21 mouse cellular contexts compared by ENCODE assay signal in the genomic region with DNA sequence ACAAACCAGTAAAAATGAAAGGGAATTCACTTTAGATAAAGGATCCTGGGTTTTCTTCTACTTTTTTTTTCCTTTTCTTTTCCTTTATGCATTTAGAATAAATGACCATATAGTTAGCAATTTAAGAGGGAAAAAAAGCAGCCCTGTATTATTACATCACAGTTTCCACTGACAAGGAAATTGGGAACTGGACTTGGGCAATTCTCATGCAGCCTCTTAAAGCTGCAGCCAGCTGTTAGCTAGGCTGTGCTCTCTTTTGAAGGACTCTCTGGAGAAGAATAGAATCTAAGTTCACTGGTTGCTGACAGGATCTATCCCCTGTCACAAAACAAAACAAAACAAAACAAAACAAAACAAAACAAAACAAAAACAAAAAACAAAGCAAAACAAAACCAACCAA. TPM values are rescaled to one million over a fixed set of nuclear protein-coding genes. Genes with fewer than 3 reads are reported as not detected.
DNase-seq lines count a peak whose midpoint lies in the region; ATAC-seq lines count a peak whose summit lies in the region.
"Had no signal": no experiment of that assay in that cellular context is flagged by ENCODE, and none has a peak within 500 bp of the region (broad histone marks: within the 10 kb centered on the region; RNA-seq: fewer than 3 reads in every experiment).

No protein-coding gene starts in this region.

- ATAC-seq in limb, embryonic 13.5 days (ENCODE audit: low FRiP score, low read depth), result 0 out of 2 replicates have a peak, but pooled peaks have one; percentile 36
- ATAC-seq: CD4-positive, CD25-positive, alpha-beta regulatory T cell, adult 4 months; forebrain, embryonic 16.5 days had no signal

- no peak overlapping the region for H3K9ac ChIP-seq in limb, embryonic 13.5 days
- H3K9ac ChIP-seq: embryonic facial prominence, embryonic 13.5 days; forebrain, embryonic 12.5 days; hindbrain, embryonic 15.5 days had no signal

- H3K9me3 ChIP-seq in heart, embryonic 10.5 days, result no peaks in the 10 kb centered on the region
- no peaks in the 10 kb centered on the region for H3K9me3 ChIP-seq in limb, embryonic 13.5 days
- H3K9me3 ChIP-seq in limb, embryonic 10.5 days (replicated peaks), result no peaks in the 10 kb centered on the region
- H3K9me3 ChIP-seq: embryonic facial prominence, embryonic 13.5 days; forebrain, embryonic 12.5 days; G1E; hindbrain, embryonic 15.5 days had no signal

- no peaks in the 10 kb centered on the region for H3K4me1 ChIP-seq in heart, embryonic 10.5 days
- no peaks in the 10 kb centered on the region for H3K4me1 ChIP-seq in limb, embryonic 13.5 days
- no peaks in the 10 kb centered on the region for H3K4me1 ChIP-seq in limb, embryonic 10.5 days
- H3K4me1 ChIP-seq: embryonic facial prominence, embryonic 13.5 days; forebrain, embryonic 12.5 days; hindbrain, embryonic 15.5 days had no signal

- no peak overlapping the region for H3K4me2 ChIP-seq in limb, embryonic 13.5 days (replicated peaks)
- H3K4me2 ChIP-seq: embryonic facial prominence, embryonic 13.5 days; forebrain, embryonic 12.5 days; hindbrain, embryonic 15.5 days had no signal

- peak; percentile 85 for DNase-seq in heart, adult 11 months
- DNase-seq in heart, embryonic 10.5 days (ENCODE audit: low spot score), result no peak
- DNase-seq in limb, embryonic 10.5 days (ENCODE audit: low spot score), result no peak
- DNase-seq in lung, postnatal 10 days, result peak; percentile 22
- no peak for DNase-seq in lung, adult 18-20 months
- DNase-seq in urinary bladder, postnatal 14 days (ENCODE audit: low spot score), result no peak
- DNase-seq: adrenal gland, postnatal 10 days; B cell, adult 2 months; cerebellum, adult 18-20 months; cerebellum, adult 9-11 months; cerebellum, postnatal 36 days; gastrocnemius, postnatal 10 days; heart, postnatal 10 days had no signal

- no peak overlapping the region for H3K4me3 ChIP-seq in heart, embryonic 10.5 days
- no peak overlapping the region for H3K4me3 ChIP-seq in limb, embryonic 13.5 days
- no peak overlapping the region for H3K4me3 ChIP-seq in limb, embryonic 10.5 days
- H3K4me3 ChIP-seq: embryonic facial prominence, embryonic 13.5 days; forebrain, embryonic 12.5 days; hindbrain, embryonic 15.5 days had no signal

- no peaks in the 10 kb centered on the region for H3K36me3 ChIP-seq in heart, embryonic 10.5 days
- H3K36me3 ChIP-seq in limb, embryonic 13.5 days, result no peaks in the 10 kb centered on the region
- H3K36me3 ChIP-seq in limb, embryonic 10.5 days, result no peaks in the 10 kb centered on the region
- H3K36me3 ChIP-seq: embryonic facial prominence, embryonic 13.5 days; forebrain, embryonic 12.5 days; G1E; hindbrain, embryonic 15.5 days had no signal

- no peak overlapping the region for H3K27ac ChIP-seq in heart, embryonic 10.5 days
- H3K27ac ChIP-seq in limb, embryonic 13.5 days, result no peak overlapping the region
- H3K27ac ChIP-seq in limb, embryonic 10.5 days, result no peak overlapping the region
- H3K27ac ChIP-seq: embryonic facial prominence, embryonic 13.5 days; forebrain, embryonic 12.5 days; hindbrain, embryonic 15.5 days had no signal

- H3K27me3 ChIP-seq in heart, embryonic 10.5 days (ENCODE audit: insufficient read depth, poor library complexity, severe bottlenecking), result no peaks in the 10 kb centered on the region
- no peaks in the 10 kb centered on the region for H3K27me3 ChIP-seq in limb, embryonic 13.5 days
- H3K27me3 ChIP-seq in limb, embryonic 10.5 days (ENCODE audit: low read depth, poor library complexity, severe bottlenecking), result no peaks in the 10 kb centered on the region
- H3K27me3 ChIP-seq: embryonic facial prominence, embryonic 13.5 days; forebrain, embryonic 12.5 days; hindbrain, embryonic 15.5 days had no signal

RNA-seq across cellular contexts. Expression of a gene that starts 9.6 kb away (rescaled TPM):
- not detected in 2 replicates for polyA plus RNA-seq in heart, embryonic 10.5 days (2016; fragmentation: Nextera tagmentation; extraction: Ambion mirVana)
- polyA plus RNA-seq in limb, embryonic 13.5 days (2015; fragmentation: Nextera tagmentation; extraction: Ambion mirVana), result not detected in 2 replicates
- not detected in 2 replicates for polyA plus RNA-seq in limb, embryonic 10.5 days (2016; fragmentation: Nextera tagmentation; extraction: Ambion mirVana)
- polyA plus RNA-seq: CD4-positive, CD25-positive, alpha-beta regulatory T cell, adult 4 months; embryonic facial prominence, embryonic 13.5 days; forebrain, embryonic 12.5 days; forebrain, embryonic 16.5 days; G1E; heart, embryonic 14.5 days; hindbrain, embryonic 15.5 days had no signal

RNA-seq across cellular contexts. Expression of a gene that starts 15.3 kb away (rescaled TPM):
- polyA plus RNA-seq in heart, embryonic 10.5 days (2016; fragmentation: Nextera tagmentation; extraction: Ambion mirVana), result 4.3 and 6.2 TPM in 2 replicates
- 1.4 and 1.7 TPM in 2 replicates for polyA plus RNA-seq in limb, embryonic 13.5 days (2015; fragmentation: Nextera tagmentation; extraction: Ambion mirVana)
- polyA plus RNA-seq in limb, embryonic 10.5 days (2016; fragmentation: Nextera tagmentation; extraction: Ambion mirVana), result 3.5 and 4.2 TPM in 2 replicates

RNA-seq across cellular contexts. Expression of a gene that starts 15.4 kb away (rescaled TPM):
- 10.8 and 13.7 TPM in 2 replicates for polyA plus RNA-seq in heart, embryonic 10.5 days (2016; fragmentation: Nextera tagmentation; extraction: Ambion mirVana)
- polyA plus RNA-seq in limb, embryonic 13.5 days (2015; fragmentation: Nextera tagmentation; extraction: Ambion mirVana), result 5.8 and 6.3 TPM in 2 replicates
- polyA plus RNA-seq in limb, embryonic 10.5 days (2016; fragmentation: Nextera tagmentation; extraction: Ambion mirVana), result 10.3 and 11.5 TPM in 2 replicates
- polyA plus RNA-seq: CD4-positive, CD25-positive, alpha-beta regulatory T cell, adult 4 months had no signal

Comparison
In these comparisons a context has a peak if more than half of its experiments do, and no peak if none do; other contexts are left out.
1. DNase-seq: peak in heart, adult 11 months (single experiment) and lung, postnatal 10 days (single experiment); none in heart, embryonic 10.5 days (single experiment), limb, embryonic 10.5 days (single experiment), lung, adult 18-20 months (0 of 2) and urinary bladder, postnatal 14 days (single experiment).